Mouse (Mus musculus): ENCODE measurements around the gene Gm4567. TPM values are rescaled to one million over a fixed set of nuclear protein-coding genes. Genes with fewer than 3 reads are reported as not detected.
"Not testable (repeated sequence)": the region's sequence is repeated elsewhere in the genome, so short reads cannot be mapped to it uniquely, and the experiment has no call there.

Gene Gm4567
- polyA plus RNA-seq (2012; rRNA removed): not detected in 2 replicates

- H3K4me1 ChIP-seq (ENCODE audit: control insufficient read depth, insufficient read depth, insufficient read length, low read length); H3K36me3 ChIP-seq (ENCODE audit: control insufficient read depth, insufficient read depth, low read length); H3K4me3 ChIP-seq (ENCODE audit: low read depth, low read length); H3K27ac ChIP-seq (ENCODE audit: insufficient read depth, low read depth, low read length); H3K27me3 ChIP-seq (ENCODE audit: control insufficient read depth, insufficient read depth, low read length): not testable (repeated sequence)
- no CpG with 5 or more reads among the region's 1 CpGs for WGBS
Observed at GRCm38 (mm10) chr7:22719610-22720009, at the start of gene Gm4567. Gm4567 (minus strand) TSS chr7:22719710.

DNA sequence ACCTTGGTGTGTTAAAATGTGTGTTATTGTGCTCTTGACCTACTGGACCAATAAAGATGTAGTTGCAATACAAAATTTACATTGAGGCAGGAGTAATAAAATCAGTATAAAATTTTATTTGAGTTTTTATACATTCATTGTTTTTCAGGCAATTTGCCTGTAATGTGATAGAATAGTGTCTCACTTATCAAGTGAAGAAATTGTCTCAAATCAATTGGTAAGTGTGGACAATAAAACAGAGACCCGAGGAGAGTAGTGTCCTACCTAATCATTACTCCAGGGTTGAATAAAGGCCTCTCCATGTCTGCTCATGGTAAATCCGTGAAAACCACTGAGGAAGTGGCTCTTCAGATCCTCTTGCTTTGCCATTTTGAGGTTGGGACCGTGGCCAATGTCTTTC lies 41.9 kb upstream of the Gm4567 start, which contains the start of gene Vmn1r157:
Gene Vmn1r157, plus strand, starts transcription at position 301 of the 400 bp plus-strand sequence.
- not testable (repeated sequence) for H3K4me3 ChIP-seq (ENCODE audit: low read depth, low read length); H3K27ac ChIP-seq (ENCODE audit: insufficient read depth, low read depth, low read length); H3K36me3 ChIP-seq (ENCODE audit: control insufficient read depth, insufficient read depth, low read length); H3K27me3 ChIP-seq (ENCODE audit: control insufficient read depth, insufficient read depth, low read length); H3K4me1 ChIP-seq (ENCODE audit: control insufficient read depth, insufficient read depth, insufficient read length, low read length)
- 27% methylated on average over 2 of the region's 3 CpGs for WGBS

GRCm38 (mm10) chr7:22692217-22692616 lies 27.3 kb downstream of the Gm4567 start, which contains the start of gene Gm8693:
Gm8693 (minus strand) TSS chr7:22692317.
- H3K27ac ChIP-seq (ENCODE audit: insufficient read depth, low read depth, low read length); H3K4me1 ChIP-seq (ENCODE audit: control insufficient read depth, insufficient read depth, insufficient read length, low read length); H3K36me3 ChIP-seq (ENCODE audit: control insufficient read depth, insufficient read depth, low read length); H3K4me3 ChIP-seq (ENCODE audit: low read depth, low read length); H3K27me3 ChIP-seq (ENCODE audit: control insufficient read depth, insufficient read depth, low read length): not testable (repeated sequence)
- WGBS: no CpG with 5 or more reads among the region's 2 CpGs

Other genes starting within 250 kb of the Gm4567 start
- not detected in 2 replicates for gene Vmn1r151, start 220.0 kb downstream of the Gm4567 start, polyA plus RNA-seq (2012; rRNA removed)
- gene Vmn1r152, start 196.7 kb downstream of the Gm4567 start, polyA plus RNA-seq (2012; rRNA removed): not detected in 2 replicates
- gene Gm8677, start 184.8 kb downstream of the Gm4567 start, polyA plus RNA-seq (2012; rRNA removed): not detected in 2 replicates
- not detected in 2 replicates for gene Gm4201, start 154.4 kb downstream of the Gm4567 start, polyA plus RNA-seq (2012; rRNA removed)
- not detected in 2 replicates for gene Gm4565, start 131.6 kb downstream of the Gm4567 start, polyA plus RNA-seq (2012; rRNA removed)
- not detected in 2 replicates for gene Vmn1r155, start 61.7 kb downstream of the Gm4567 start, polyA plus RNA-seq (2012; rRNA removed)
- gene Gm8693, start 27.4 kb downstream of the Gm4567 start, polyA plus RNA-seq (2012; rRNA removed): not detected in 2 replicates
- gene Vmn1r157, start 42.0 kb upstream of the Gm4567 start, polyA plus RNA-seq (2012; rRNA removed): not detected in 2 replicates
- not detected in 2 replicates for gene Vmn1r158, start 71.1 kb upstream of the Gm4567 start, polyA plus RNA-seq (2012; rRNA removed)
- not detected in 2 replicates for gene Vmn1r159, start 123.9 kb upstream of the Gm4567 start, polyA plus RNA-seq (2012; rRNA removed)
- gene Vmn1r160, start 151.5 kb upstream of the Gm4567 start, polyA plus RNA-seq (2012; rRNA removed): not detected in 2 replicates